Mouse (Mus musculus) liver, embryonic 14.5 days (tissue): ENCODE measurements around the gene Nrp2. TPM values are rescaled to one million over a fixed set of nuclear protein-coding genes. Genes with fewer than 3 reads are reported as not detected.

Experiments used
- ATAC-seq: fragments of 200-750 bp; cut with Nextera tagmentation; 2 replicates; pipeline ENCODE4 v1.8.0; 2017; ENCODE audit warnings: moderate number of reproducible peaks, mild to moderate bottlenecking, moderate library complexity; ENCODE audit not compliant: insufficient read depth
- DNase-seq, 3 experiments: peaks; one replicate each; pipeline ENCODE4 v3.0.0-alpha.2; 2012 to 2013; ENCODE audit warnings: low read depth in 3 of 3, low spot score in 3 of 3
- H3K27ac ChIP-seq: fragments of 300-500 bp; sonication (generic); 2 replicates; pipeline ENCODE4 v1.5.1; 2014; ENCODE audit warnings: moderate library complexity, mild to moderate bottlenecking, control low read depth, inconsistent platforms
- H3K27me3 ChIP-seq: fragments of 300-500 bp; sonication (generic); 2 replicates; pipeline ENCODE4 v1.6.1; 2014; ENCODE audit warnings: mild to moderate bottlenecking, low read length, moderate library complexity; ENCODE audit not compliant: control insufficient read depth, insufficient read depth
- H3K36me3 ChIP-seq: fragments of 300-500 bp; sonication (generic); replicated peaks from 2 replicates; pipeline ENCODE4 v1.6.1; 2014; ENCODE audit warnings: low read depth; ENCODE audit not compliant: control insufficient read depth, insufficient read depth
- H3K4me1 ChIP-seq, 2 experiments: fragments of 200-500 bp in 1 of 2; fragments of 300-500 bp in 1 of 2; sonication (generic) in 1 of 2; replicated peaks; 2 replicates each; pipeline ENCODE4 v1.6.1; 2012 to 2014; ENCODE audit warnings: antibody characterized with exemption in 1 of 2, inconsistent platforms in 1 of 2, low read length in 1 of 2; ENCODE audit not compliant: control insufficient read depth in 2 of 2, insufficient read depth in 2 of 2
- H3K4me2 ChIP-seq: fragments of 300-500 bp; sonication (generic); 2 replicates; pipeline ENCODE4 v1.6.1; 2014; ENCODE audit warnings: low read depth, mild to moderate bottlenecking, control low read depth, moderate library complexity
- H3K4me3 ChIP-seq, 2 experiments: fragments of 200-500 bp in 1 of 2; fragments of 300-500 bp in 1 of 2; sonication (generic) in 1 of 2; 2 replicates each; pipeline ENCODE4 v1.5.1; 2012 to 2014; ENCODE audit warnings: low read depth in 2 of 2, low read length in 2 of 2, mild to moderate bottlenecking in 2 of 2, control low read depth in 1 of 2, inconsistent platforms in 1 of 2, moderate library complexity in 1 of 2; ENCODE audit not compliant: insufficient read depth in 1 of 2
- H3K9ac ChIP-seq: fragments of 300-500 bp; sonication (generic); replicated peaks from 2 replicates; pipeline ENCODE4 v1.6.1; 2014; ENCODE audit warnings: mild to moderate bottlenecking, control low read depth, moderate library complexity
- H3K9me3 ChIP-seq: fragments of 300-500 bp; sonication (generic); 2 replicates; pipeline ENCODE4 v1.6.1; 2016; ENCODE audit warnings: low read length, mixed read lengths; ENCODE audit not compliant: control insufficient read depth
- CTCF ChIP-seq: IDR thresholded peaks from 2 replicates; pipeline ENCODE4 v1.5.1; 2016; ENCODE audit warnings: antibody characterized with exemption, low read depth, control low read depth
- EP300 ChIP-seq: IDR thresholded peaks from 2 replicates; pipeline ENCODE4 v1.6.1; 2016; ENCODE audit warnings: antibody characterized with exemption, low read depth
- WGBS: fragments of 180-500 bp; shearing (Covaris S2); extraction: QIAGEN DNeasy Blood & Tissue Kit; methylation state at CpG from one replicate; pipeline ENCODE4 v1.1.7; 2014; ENCODE audit not compliant: insufficient replicate concordance; 5-methylcytosine and 5-hydroxymethylcytosine counted together
- polyA plus RNA-seq, 2 experiments: library from polyadenylated mRNA; depleted of rRNA in 1 of 2; stranded (reverse) in 1 of 2; unstranded in 1 of 2; fragments of >200 nt; fragmentation: Nextera tagmentation in 1 of 2; extraction: Ambion mirVana in 1 of 2; gene quantifications; 2 replicates each; pipeline versions ENCODE4 v1.2.1 to v1.2.3; 2012 to 2014

Nrp2 gene
- polyA plus RNA-seq, 2 experiments: 0.32 to 0.76 TPM

DNA sequence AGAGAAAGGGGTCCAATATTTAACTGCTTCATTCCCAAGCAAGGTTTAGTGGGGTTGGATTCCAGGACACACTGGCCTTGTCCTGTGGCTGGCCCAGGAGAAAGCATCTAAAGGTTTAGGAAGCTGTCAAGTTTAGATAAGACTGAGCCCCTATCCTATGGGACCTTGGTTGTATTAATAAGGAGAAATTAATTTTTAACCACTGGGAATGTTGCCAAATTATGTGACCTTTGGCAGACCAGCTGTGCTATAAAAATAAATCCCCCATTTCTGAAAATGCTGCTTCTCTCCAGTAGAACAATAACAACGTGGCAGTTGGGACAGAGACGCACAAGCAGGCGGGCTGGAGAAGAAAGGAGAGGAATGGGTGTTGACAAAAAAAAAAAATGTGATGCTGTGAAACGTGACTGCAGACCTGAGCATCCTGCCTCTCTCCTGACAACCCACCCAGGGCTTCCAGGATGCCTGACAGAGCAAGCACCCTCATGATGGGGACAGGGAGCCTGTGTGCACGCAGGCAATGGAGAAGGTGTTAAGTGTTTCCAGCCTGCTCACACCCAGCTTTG is 6.8 kb downstream of the Nrp2 start:
- H3K36me3 ChIP-seq: no peaks in the 10 kb centered on the region
- DNase-seq: no peak
- H3K9me3 ChIP-seq: no peaks in the 10 kb centered on the region

DNA sequence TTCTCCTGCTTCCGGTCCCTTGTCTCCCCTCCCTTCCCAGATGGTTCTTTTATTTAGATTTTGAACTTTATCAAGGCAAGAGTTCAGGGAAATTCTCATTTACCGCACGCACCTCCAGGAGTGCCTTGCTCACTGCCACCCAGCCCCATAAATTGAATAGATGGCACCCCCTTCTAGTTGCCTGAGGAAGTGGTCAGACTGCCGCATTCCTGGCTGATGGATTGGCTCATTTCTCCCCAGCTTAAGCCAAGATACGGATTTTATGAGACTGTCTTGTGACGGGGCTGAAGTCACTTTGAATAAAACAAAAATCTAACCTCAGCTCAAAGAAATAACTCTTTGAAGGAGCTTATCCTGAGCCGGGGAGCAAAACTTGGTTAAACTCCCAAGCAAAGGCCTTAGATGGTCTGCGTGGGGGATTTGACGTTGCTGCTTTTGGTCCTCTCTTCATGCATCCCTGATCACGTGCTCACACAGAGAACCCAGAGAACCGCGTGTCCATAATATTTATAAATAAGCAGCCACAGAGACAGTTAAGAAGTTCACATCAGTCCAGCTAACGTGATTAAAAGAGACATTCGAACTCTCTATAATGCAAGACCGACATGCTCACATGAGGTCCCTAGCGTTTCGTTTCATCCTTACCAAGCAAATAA is 10.1 kb downstream of the Nrp2 start:
- Histone ChIP-seq H3K9me3 (no peaks in the 10 kb centered on the region), H3K4me3 (no peak overlapping the region), H3K27me3 (peaks cover 3% of the 10 kb centered on the region; the same call in 1 of the 2 replicates), H3K4me1 (no peaks in the 10 kb centered on the region), H3K36me3 (no peaks in the 10 kb centered on the region), H3K27ac (no peak overlapping the region), H3K4me2 (no peak overlapping the region), H3K9ac (no peak overlapping the region)
- DNase-seq (no peak), ATAC-seq (no peak)
- no peak for TF ChIP-seq CTCF
- no peak for TF ChIP-seq EP300
- WGBS: 61% methylated on average over 17 of the region's 17 CpGs

More for the DNA sequence above, 6.8 kb downstream of the Nrp2 start:
- H3K4me3 ChIP-seq: no peak overlapping the region
- H3K27me3 ChIP-seq: peaks cover 35% of the 10 kb centered on the region
- no peak for TF ChIP-seq EP300
- TF ChIP-seq CTCF: no peak
- H3K9ac ChIP-seq: no peak overlapping the region
- WGBS: 47% methylated on average over 5 of the region's 5 CpGs
- ATAC-seq: no peak
- H3K27ac ChIP-seq: no peak overlapping the region
- H3K4me2 ChIP-seq: no peak overlapping the region
- H3K4me1 ChIP-seq: no peaks in the 10 kb centered on the region

DNA sequence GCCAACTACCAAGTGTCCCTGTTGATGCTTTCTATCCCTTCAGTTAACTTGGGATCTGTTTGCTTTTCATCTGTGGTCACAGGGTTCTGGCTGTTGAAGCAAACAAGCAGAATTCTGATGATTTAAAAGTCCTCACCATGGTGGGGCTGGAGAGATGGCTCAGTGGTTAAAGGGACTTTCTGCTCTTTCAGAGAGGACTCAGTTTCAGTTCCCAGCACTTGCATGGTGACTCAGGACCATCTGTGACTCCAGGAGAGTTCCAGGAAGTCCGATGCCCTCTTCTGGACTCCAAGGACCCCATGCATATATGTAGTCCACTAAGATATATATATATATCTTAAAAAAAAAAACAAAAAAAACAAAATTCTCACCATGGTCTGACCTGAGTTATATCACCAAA is 11.9 kb downstream of the Nrp2 start:
- Histone ChIP-seq H3K36me3 (no peaks in the 10 kb centered on the region), H3K9ac (no peak overlapping the region), H3K4me1 (no peaks in the 10 kb centered on the region), H3K9me3 (no peaks in the 10 kb centered on the region), H3K4me3 (no peak overlapping the region), H3K4me2 (no peak overlapping the region), H3K27ac (no peak overlapping the region), H3K27me3 (no peaks in the 10 kb centered on the region)
- ATAC-seq (no peak), DNase-seq (no peak)
- 58% methylated on average over 1 of the region's 1 CpGs for WGBS
- TF ChIP-seq CTCF (no peak), EP300 (no peak)

DNA sequence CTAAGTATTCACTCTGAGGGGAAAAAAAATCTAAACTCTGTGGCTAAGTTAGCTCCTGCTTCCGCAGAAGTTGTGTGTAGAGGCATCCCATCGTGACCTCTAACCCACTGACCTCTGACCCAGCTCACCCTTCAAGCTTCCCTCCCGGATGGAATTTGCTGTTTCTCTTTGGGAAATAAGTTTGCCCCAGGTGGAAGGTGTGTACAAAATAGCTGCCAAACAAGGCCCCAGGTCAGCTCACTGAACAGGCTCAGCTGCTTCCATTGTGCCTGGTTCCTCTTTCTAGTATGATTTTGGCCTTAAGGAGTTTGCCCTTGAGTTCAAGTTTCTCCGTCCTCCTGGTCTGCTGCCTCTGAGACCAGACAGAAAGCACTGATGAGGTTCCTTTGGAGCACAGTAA is 12.6 kb downstream of the Nrp2 start:
- Histone ChIP-seq H3K4me2 (no peak overlapping the region), H3K27me3 (no peaks in the 10 kb centered on the region), H3K4me1 (no peaks in the 10 kb centered on the region), H3K9me3 (no peaks in the 10 kb centered on the region), H3K9ac (no peak overlapping the region), H3K36me3 (no peaks in the 10 kb centered on the region), H3K4me3 (no peak overlapping the region), H3K27ac (no peak overlapping the region)
- ATAC-seq: no peak
- DNase-seq: no peak
- no peak for TF ChIP-seq EP300
- no peak for TF ChIP-seq CTCF
- WGBS: 55% methylated on average over 4 of the region's 4 CpGs

DNA sequence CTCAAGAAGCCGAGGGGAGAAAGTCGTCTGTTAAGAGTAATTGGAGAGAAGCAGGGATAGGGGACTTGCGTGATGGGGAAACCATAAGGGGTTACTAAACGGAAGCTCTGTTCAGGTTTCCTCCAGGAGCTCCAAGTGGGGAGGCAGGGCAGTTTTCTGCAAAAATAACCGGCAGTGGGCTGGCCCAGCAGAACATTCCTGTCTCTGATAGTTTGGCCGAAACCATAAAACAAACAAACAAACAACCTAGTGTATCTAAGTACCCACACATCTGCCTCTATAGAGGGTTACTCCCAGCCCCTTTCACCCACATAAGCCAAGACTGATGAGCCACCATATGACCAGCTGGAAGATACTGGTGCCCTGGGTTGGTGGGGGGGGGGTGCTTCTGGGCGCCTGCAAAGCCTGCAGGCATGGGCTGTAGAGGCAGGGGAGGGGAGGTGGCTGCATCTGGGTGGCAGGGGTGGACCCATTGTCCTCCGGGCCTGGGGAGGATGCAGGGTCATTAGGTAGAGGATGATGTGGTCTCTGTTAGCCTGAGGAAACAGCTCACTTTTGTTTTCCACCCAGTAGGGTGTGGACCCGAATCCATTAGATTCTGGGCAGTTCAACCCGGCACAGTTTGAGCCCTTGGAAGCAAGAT is 13.9 kb downstream of the Nrp2 start:
- no peak overlapping the region for H3K4me2 ChIP-seq
- WGBS: 44% methylated on average over 10 of the region's 10 CpGs
- no peaks in the 10 kb centered on the region for H3K27me3 ChIP-seq
- ATAC-seq: no peak
- TF ChIP-seq EP300 (no peak), CTCF (no peak)
- H3K27ac ChIP-seq: no peak overlapping the region
- no peaks in the 10 kb centered on the region for H3K4me1 ChIP-seq
- DNase-seq: no peak
- H3K9ac ChIP-seq: no peak overlapping the region
- no peaks in the 10 kb centered on the region for H3K9me3 ChIP-seq
- H3K4me3 ChIP-seq: no peak overlapping the region
- H3K36me3 ChIP-seq: no peaks in the 10 kb centered on the region
